Mouse (Mus musculus) embryo, embryonic 11 days (tissue): ENCODE results near the gene Slc29a3.
"Not testable (repeated sequence)": the region's sequence is repeated elsewhere in the genome, so short reads cannot be mapped to it uniquely, and the experiment has no call there.

ENCODE experiments used
- DNase-seq: peaks from one replicate; pipeline ENCODE4 v3.0.0-alpha.2; 2015

Gene Slc29a3

GRCm38 (mm10) chr10:60723345-60723744 is 29.2 kb downstream of the Slc29a3 start:
- no peak for DNase-seq

DNA sequence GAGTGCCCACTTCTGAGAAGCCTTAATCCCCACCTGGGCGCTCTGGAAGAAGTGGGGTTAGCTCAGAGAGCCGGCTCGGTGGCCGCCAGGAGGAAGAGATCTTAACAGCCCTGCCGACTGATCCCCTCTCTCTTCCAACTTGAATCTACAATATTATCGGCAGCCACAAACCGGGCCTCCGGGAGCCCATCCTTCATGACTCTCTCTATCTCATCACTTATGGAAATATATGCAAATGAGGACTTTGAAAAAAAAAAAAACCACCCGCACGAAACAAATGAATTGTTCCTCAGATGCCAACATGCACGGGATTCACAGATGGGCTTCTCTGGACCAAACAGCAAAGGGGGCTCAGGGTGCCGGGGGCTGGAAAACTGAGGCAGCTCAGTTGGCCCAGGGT is 31.0 kb downstream of the Slc29a3 start:
- no peak for DNase-seq

- DNase-seq, result no peak
Measured at GRCm38 (mm10) chr10:60720461-60720860, 32.1 kb downstream of the Slc29a3 start.

GRCm38 (mm10) chr10:60718491-60718890 is 34.1 kb downstream of the Slc29a3 start:
- no peak for DNase-seq

GRCm38 (mm10) chr10:60716449-60716848 is 36.1 kb downstream of the Slc29a3 start:
- DNase-seq, result no peak

DNA sequence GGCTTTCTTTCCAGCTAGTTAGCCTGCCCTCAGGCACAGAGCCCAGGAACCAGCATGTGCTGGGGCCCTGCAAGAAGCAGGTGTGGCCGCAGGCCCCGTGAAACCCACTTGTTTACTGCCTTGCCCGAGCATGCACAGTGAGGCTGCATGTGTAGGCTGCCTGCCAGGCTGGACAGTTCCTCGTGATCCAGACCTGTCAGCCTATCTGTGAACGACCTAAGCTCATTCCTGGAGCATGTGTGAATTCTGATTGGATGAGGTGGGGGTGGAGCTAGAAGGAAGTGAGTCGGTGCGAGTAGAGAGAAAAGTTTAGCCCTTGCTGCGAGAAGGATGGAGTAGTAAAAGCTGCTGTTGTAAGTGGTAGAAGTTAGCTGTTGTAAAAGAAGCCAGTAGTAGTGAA is 40.3 kb downstream of the Slc29a3 start:
- DNase-seq, result not testable (repeated sequence)

GRCm38 (mm10) chr10:60708837-60709236 is 43.8 kb downstream of the Slc29a3 start:
- DNase-seq, result no peak

- DNase-seq, result no peak
Measured at GRCm38 (mm10) chr10:60706268-60706667, 46.3 kb downstream of the Slc29a3 start.

DNA sequence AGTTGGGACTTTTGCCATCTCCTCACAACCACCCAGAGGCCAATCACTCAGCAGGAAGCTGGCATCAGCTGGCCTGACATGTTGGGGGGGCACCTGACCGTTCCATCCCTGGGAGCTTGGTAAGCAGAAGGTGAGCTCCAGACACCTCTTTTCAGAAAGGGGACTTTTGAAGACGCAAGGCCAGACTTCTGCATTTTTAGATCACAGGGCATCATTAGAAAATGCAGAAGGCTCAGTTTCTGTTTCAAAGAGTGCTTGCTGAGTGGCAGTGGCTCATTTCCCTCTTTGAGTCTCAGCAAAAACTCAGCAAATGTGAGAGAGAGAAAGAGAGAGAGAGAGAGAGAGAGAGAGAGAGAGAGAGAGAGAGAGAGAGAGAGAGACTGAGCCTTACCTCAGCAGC is 47.5 kb downstream of the Slc29a3 start:
- no peak for DNase-seq

GRCm38 (mm10) chr10:60697775-60698174 is 54.8 kb downstream of the Slc29a3 start:
- DNase-seq, result no peak

GRCm38 (mm10) chr10:60696975-60697374 is 55.6 kb downstream of the Slc29a3 start:
- DNase-seq, result peak; percentile 74

DNA sequence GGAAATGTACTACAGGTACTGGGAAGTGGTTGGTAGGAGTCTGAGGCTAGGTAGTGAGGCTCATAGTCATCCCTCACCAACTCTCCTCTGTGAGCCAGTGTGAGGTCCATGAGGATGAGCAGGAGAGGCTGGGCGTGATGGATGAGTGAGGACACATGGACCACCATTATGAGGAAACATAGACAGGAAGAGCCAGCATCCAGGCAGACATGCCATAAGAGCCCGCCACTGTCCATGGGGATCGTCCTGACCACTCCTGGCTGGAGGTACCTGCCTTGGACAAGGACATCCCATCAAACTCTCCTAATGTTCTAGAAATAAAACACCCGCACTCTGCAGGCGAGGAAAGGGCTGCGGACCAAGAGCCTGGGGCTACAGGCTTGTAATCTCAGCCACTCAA is 56.2 kb downstream of the Slc29a3 start, which contains the start of gene Cdh23:
Cdh23 (minus strand) TSS at position 101 of the 400 bp plus-strand sequence.
- DNase-seq, result no peak

DNA sequence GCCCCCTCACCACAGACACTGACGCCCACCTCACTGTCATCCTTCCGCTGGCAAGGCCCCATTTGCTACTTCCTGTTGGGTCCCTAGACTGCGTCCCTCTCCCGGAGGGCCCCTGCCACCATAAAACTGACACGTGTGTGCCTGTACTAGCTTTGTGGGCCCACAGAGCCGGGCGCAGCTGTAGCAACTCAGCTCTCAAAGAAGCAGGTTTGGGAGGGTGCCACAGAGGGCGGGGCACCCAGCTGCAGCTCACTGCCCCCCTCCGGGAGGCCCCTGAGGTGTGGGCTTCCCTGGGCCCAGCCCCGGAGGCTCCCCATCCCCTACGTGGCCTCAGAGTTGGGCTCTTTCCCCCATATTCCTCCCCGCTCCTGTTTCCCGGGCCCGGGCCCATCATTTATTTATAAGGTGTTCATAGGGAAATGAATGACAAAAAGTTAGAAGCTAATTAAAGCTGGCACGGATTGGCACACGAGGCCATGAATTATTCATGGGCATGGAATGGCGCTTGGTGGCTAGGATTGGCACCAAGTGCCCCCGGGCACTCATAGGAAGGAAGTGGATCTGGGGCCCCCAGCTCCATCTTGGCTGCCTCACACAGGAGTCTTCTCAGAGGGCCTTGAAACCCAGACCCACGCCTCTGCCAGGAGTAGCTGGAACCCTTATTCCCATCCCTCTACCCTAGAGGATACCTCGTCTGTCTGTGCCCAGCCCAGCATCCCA is 60.8 kb downstream of the Slc29a3 start:
- DNase-seq, result no peak

DNA sequence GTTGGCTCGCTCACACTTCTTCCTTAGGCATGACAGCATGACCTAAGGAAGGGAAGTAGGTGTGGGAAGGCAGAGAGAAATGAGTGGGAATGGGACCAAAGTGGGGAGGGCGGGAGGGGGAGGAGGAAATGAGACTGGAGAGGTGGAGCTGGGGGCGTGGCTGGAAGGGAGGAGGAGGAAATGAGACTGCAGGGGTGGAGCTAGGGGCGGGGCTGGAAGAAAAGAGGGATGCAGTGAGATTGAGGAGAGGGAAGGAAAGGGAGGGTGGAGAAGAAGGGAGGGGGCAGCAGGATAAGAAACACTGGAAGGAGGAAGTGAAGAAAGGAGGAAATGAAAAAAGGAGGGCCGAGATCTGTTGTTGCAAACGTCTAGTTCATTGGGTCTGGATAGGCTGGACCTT is 61.6 kb downstream of the Slc29a3 start:
- no peak for DNase-seq

GRCm38 (mm10) chr10:60689396-60689795 is 63.2 kb downstream of the Slc29a3 start:
- no peak for DNase-seq

GRCm38 (mm10) chr10:60687011-60687776 is 65.4 kb downstream of the Slc29a3 start:
- DNase-seq, result peak; percentile 89

DNA sequence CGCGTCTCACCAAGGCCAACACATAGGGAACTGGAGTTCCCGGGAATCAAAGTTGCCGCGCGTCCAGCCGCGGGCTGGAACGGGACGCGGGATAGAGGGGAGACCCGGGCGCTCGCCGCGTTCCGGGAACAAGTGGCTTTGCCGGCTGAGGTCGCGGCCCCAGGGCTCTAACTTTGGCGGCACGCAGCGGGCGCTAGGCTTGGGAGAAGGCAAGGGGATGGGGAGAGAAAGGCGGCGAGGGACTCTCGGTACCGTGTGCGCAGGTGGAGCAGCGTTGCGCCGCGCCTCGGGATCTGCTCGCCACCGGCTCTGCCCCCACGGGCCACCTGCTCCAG is 66.0 kb downstream of the Slc29a3 start:
- peak; percentile 47 for DNase-seq

- DNase-seq, result peak; percentile 34
Measured at GRCm38 (mm10) chr10:60685764-60686640, 66.6 kb downstream of the Slc29a3 start.

DNA sequence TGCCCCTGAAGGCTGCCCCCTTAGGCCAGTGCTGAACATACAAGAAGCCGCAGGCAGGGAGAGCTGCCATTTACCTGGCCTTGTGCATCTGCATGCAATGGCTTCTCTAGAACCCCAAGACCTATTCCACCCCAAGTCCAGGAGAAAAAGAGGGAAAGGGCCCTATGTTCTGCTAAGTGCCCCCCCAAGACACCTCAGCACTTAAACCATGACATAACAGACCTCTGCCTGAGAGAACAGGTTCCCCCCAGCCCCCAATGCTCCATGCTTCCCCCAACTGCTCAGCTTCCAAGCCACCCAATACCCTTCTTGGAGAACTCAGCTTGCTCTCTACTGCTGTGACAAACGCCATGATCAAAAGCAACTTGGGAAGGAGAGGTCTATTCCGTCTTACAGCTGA is 73.7 kb downstream of the Slc29a3 start:
- DNase-seq, result no peak

DNA sequence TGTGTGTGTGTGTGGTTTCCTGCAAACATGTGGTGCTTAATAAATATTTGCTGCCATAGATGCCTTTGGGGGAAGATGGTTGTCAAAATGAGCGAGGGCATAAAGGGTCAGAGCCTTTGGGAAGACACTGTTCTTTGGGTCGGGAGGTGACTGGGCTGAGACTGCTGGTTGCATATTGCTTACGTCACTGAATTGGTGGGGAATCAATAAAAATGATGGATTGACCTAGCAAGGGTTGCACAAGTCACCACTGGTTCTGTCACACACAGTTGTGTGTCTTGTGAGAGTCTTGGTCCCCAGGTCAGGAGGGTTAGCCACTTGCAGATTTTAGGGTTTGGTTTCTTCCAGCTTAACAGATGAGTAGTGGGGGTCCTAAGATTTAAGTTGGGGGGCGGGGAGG is 75.3 kb downstream of the Slc29a3 start:
- DNase-seq, result no peak

GRCm38 (mm10) chr10:60670166-60670565 is 82.4 kb downstream of the Slc29a3 start:
- DNase-seq, result no peak

DNA sequence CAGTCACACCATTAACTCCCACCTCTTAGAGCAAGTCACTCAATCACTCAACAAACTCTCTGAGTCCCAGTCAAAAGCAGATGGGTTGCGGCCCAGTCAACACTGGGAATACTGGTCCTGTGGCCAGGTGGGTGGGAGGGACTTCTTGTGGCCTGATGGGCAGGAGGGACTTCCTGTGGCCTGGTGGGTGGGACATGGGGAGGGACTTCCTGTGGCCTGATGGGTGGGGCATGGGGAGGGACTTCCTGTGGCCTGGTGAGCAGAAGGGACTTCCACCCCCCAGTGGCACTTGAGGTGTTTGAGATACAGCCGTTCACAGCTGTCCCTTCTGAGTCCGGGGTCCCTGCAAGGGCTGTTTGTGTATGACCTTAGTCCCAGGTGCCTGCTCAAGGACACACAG is 84.0 kb downstream of the Slc29a3 start:
- DNase-seq, result no peak
